Mouse (Mus musculus) adrenal gland, postnatal 14 days (tissue): ENCODE measurements around the gene Immp2l. TPM values are rescaled to one million over a fixed set of nuclear protein-coding genes. Genes with fewer than 3 reads are reported as not detected.
"Not testable (repeated sequence)": the region's sequence is repeated elsewhere in the genome, so short reads cannot be mapped to it uniquely, and the experiment has no call there.

ENCODE experiments used
- DNase-seq: peaks from one replicate; pipeline ENCODE4 v3.0.0; 2021; ENCODE audit warnings: mixed read lengths
- total RNA-seq: library from RNA; stranded (reverse); gene quantifications from 2 replicates; pipeline ENCODE4 v1.2.3, GENCODE M21; 2021

Gene Immp2l
- total RNA-seq, 1 experiment from 2014 or later: 34.1 TPM

DNA sequence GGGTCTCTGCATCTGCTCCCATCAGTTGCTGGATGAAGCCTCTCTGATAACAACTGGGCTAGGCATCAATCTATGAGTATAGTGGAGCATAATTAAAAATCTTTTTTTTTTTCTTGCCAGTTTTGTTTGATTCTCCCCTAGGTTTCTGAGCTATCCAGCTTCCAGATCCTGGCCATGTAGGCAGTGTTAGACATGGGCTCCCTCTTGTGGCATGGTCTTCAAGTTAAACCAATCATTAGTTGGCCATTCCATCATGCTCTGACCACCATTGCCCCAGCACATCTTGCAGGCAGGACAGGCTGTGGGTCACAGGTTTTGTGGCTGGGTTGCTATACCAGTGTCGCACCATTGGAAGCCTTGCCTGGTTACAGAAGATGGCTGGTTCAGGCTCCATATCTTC is 656.3 kb downstream of the Immp2l start:
- peak; percentile 52 for DNase-seq

DNA sequence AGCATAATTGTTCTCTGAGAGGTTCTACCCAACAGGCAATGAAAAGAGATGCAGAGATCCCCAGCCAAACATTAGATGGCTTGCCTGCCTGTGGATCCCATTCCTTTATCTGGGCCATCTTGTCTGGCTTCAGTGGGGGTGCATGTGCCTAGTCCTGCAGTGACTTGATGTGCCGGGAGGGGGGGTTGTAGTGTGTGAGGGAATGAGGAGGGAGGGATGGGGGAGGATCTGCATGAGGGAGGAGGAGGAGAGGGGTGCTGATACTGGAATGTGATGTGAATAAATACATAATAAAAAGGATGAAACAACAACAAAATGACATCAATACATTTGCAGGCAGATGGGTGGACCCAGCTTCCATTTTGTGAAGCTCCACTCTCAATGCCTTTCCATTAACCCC is 658.3 kb downstream of the Immp2l start:
- DNase-seq: no peak

DNA sequence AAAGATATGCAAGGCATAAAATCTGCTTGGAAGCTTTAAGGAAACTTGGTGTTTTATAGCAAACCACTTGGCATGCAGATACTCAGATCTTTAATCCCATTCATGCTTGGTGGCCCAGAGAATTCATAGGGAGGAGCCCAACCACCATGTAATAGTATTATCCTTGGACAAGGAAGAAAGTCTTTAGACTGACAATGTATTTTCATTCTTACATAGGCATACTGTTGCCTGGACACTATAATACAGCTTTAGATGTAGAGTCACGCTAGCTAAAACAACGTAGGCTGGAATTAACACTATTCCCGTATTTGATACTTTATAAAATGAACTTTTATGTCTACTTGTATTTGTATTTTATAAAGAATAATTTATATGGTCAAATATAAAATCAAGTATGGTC is 665.9 kb downstream of the Immp2l start:
- no peak for DNase-seq

DNA sequence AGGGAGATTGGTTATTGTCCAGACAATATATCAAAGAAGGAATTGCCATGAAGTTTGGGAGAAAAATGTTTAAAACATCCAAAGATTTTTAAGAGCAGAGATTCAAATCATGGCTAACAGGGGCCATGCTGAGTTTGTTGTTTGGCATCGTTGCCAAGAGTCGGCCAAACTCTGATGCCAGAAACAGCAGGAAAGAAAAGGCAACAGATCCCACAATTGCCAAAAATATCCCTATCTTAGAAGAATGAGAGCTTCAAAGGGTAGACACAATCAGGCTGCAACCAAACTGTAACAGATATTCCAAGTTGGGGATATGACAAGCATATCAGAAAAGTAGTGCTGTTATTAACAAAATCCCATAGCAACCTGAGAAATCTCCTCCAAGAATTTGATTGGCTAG is 686.7 kb downstream of the Immp2l start:
- no peak for DNase-seq

DNA sequence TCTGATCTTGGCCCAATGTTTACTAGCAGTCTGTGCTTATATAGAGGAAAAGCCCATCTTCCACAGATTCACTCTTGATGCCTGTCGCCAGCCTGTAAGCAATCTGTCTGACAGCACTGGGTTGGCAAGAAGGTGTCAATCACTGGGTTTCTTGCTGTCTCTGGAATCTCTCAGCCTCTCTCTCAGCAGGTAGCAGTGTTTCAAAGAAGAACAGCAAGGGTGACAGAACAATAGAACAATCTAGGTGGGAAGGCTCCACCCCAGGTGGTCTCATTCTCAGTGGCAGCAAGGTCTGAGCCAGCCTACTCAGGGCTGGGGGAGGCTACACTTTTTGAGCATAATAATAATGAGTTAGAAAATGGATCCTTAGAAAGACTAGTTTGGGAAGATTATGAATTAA is 693.1 kb downstream of the Immp2l start:
- no peak for DNase-seq

DNA sequence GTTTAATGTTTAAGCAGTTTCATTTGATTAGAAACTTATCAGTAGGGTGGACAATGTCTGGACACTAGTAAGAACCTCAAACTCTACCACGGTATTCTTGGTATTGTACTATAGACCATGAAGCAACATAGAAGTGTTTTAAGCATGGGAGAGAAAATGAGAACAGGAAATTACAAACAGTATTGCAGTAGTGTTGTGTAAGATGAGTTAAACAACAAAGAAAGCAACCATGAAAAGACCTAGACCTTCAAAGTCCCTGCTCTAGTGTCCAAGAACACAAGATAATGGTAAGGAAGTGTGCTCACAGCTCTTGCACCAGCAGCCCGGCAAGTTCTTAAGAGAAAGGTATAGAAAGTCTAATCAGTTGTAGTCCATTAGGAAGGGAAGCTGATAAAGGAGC is 700.7 kb downstream of the Immp2l start:
- no peak for DNase-seq

DNA sequence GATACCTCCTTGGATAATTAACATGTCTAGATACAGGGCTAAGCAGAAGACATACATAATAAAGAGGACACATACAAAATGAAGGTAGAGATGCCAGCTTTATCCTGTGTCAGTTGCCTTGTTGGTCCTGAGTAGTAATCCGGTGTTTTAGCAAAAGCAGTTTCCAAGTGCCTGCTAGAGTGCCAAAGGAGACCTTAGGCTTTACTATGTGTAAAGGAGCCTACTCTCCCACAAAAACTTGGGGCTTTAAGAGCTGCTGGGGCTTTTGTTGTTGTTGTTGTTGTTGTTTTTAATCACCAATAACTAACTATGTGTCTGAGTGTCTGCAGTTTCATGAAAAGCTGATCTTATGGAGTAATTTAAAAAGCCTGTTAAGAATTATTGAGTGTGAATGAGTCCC is 702.8 kb downstream of the Immp2l start:
- DNase-seq: no peak

DNA sequence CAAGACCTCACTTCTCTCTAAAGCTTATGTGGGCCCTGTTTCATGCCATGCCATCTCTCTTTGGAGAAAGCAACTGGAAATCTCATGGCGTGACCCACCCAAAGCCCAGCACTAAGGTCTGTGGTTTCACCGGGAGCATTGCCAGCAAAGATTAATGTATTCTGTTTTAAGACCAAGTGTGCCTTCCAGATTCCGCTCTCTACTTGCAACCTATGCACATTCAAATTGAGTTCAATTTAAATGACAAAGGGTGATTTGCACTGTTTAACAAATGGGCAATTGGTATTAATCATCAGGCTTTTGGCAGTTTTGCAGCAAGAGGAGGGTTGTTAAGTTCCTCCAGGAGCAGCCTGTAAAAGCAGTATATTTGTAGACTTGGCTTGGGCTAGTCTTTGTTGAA is 703.3 kb downstream of the Immp2l start:
- no peak for DNase-seq

DNA sequence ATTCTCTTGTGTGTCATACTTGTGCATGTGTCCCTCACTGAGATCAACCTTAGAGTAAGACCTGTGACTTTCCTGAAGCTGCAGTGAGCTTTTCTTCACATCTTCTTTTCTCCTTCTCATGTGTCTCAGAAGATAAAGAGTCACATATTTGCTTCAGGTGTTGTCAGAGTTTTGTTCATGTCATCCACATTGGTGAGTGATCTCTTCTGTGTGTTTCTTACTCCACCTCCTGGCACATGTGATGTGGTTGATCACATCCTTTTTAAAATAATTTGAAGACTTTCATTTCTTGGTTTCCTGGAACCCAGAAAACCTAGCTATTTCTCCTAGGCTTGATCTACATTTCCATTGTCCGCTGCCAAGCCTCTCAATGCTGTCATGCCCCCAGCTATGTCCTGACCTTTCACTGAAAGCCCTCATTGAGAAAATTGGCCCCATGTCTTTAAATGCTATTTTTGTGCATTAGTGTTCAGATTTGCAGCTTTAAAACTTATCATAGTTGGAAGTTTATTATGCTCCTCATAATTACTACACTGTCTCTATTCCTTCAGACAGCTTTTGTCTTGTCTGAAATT is 704.0 kb downstream of the Immp2l start:
- DNase-seq: no peak

DNA sequence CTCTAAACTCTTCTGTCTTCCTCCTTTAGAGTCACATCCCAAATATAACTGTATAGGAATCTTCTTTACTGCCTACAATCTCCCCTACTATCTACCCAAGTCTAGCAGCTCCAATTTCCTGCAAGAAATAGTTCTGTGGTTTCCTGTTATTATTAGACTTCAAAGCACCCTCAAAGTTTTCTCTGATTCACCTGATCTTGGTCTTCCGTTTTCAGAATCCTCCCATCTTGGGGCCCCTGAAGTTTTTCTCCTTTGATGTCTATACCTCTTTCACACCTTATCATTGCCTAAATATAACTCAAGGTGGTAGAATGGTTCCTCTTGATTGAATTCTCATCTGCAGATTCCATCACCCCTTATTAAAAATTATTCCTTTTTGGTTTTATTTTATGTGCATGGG is 704.6 kb downstream of the Immp2l start:
- no peak for DNase-seq

DNA sequence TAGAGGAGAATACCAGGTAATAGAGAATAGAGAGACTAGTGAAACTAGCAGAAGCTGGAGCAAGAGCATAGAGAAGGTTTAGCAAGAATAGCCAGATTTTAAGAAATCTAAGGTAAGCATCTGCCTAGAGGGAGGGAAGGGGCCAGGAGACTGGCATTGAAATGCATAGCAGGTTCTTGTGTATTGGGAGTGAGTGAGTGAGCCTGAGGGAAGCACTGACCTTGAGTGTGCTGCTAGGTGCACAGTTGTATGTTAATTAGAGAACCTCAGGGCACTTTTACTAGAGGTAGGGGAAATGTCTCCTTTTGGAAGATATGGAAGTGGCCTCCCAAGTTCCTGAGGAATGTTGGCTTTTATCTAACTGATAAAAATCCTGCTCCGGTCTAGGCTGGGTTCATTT is 705.9 kb downstream of the Immp2l start:
- DNase-seq: no peak

DNA sequence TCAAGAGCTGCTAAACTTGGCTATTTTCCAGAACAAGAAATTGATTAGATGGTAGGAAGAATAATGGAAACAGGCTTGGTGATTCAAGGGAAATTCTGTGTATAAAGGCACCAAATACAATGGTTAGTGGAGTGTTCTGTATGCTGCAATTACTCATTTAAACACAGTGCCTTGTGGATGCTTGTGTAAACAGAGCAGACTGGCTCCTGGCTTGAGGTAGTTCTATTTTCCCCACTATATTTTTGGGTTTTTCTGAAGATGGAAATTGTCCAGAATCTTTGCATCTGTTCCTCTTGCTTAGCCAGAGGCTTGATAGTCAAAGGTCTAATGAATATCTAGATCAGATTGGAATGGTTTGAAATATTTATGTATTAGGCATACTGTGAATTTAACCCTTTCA is 709.3 kb downstream of the Immp2l start:
- no peak for DNase-seq

DNA sequence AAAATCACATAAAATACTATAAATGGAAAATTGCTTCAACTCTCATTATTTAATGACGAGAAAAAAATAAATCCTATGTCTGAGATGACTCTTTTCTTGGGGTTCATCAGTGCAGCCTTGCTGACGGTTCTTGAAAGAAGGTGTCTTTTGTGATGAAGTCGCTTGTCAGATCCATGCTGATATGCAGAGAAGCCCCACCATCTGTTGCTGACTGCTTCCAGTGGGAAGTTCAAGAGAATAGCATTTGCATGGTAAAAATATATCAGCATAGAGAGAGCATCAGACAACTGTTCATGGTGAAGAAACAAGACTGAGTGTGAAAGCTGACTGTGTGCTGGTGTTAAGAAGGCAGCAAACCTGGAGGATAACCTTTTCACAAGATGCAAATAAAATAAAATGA is 719.0 kb downstream of the Immp2l start:
- DNase-seq: no peak

DNA sequence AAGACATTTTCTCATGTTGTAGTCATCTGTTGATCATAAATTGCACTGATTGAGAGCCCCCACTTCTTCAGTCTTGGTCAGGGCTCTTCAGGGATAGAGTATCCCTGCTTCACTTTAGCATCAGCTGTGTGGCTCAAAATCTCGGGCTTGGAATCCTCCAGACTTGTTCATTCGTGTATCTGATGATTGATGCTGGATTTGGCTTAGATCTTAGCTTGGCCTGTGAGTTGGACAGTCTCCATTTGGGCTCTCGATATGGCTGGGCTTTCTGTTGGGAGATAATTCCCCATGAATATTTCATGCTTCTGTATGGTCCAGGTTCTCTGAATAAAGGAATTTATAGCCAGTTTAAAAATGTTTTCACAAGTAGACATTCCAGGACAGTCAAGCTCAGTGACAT is 739.5 kb downstream of the Immp2l start:
- DNase-seq: no peak

DNA sequence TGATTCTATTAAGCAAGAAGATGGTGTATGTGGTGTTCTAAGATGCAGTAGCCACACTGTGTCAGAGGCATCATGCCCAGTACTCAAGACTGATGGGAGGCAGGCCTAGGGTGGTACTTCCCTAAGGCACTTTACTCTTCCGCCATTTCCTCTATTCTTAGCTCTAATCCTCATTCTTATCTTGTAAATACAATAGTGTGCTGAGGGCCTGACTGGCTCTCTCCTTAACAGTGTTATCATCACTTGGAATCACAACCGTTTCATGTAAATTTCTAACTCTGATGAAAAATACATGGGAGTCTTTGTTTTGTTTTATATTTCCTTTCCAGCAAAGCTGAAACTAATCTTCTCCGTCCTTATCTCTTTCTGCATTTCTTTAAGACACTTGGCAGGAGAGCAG is 750.1 kb downstream of the Immp2l start:
- no peak for DNase-seq

DNA sequence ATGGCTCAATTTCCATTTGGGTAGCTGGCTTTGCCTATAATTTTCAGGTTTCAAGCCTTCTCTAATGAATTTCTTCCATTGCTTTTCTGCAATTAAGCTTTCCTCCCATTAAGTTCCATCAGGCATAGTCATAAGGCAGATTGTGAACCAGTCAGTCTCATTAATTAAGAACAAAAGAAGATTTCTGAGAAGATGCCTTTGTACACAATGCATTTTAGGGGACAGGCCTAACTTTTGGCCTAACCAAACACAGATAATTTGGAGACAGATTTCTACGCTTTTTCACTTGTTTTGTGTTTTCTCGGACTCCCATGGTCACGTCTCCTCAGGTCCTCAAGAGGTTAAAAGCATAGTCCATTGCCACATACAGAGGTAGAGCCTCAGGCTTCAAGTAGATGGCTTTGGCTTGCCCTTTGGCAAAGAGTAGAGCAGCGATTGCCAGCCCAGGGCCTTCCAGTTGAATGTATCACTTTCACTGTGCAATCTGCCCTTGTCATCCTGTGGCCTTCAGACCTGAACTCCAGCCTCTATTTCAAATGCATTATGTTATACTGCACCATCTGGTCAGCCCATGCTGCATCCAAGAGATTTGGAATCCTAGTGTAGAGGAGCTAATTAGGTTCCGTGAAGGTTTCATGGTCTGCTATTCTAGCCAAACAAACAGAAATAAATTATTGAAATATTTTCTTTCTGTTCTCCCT is 750.9 kb downstream of the Immp2l start:
- peak; percentile 56 for DNase-seq

DNA sequence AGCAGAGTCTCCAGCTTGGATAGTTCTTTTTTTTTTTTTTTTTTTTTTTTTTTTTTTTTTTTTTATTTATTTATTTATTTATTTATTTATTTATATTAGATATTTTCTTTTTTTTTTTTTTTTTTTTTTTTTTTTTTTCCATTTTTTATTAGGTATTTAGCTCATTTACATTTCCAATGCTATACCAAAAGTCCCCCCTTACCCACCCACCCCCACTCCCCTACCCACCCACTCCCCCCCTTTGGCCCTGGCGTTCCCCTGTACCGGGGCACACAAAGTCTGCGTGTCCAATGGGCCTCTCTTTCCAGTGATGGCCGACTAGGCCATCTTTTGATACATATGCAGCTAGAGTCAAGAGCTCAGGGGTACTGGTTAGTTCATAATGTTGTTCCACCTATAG is 753.9 kb downstream of the Immp2l start:
- not testable (repeated sequence) for DNase-seq

DNA sequence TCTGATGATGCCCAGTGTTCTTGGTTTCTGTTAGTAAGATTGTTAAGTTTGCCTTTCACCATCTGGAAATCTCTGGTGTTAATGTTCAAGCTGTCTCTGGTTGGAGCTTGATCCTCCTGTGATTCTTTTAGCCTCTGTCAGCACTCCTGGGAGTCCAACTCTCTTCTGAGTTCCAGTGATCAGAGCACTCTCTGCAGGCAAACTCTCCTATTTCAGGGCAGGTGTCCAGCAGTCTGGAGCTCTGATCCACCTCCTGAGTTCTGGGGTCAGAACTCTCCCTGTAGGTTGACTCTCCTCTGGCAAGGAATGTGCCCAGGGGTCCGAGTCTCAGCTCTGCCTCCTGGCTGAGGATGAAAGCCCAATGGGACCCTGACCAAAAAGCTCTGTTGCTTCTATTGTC is 769.8 kb downstream of the Immp2l start:
- not testable (repeated sequence) for DNase-seq

DNA sequence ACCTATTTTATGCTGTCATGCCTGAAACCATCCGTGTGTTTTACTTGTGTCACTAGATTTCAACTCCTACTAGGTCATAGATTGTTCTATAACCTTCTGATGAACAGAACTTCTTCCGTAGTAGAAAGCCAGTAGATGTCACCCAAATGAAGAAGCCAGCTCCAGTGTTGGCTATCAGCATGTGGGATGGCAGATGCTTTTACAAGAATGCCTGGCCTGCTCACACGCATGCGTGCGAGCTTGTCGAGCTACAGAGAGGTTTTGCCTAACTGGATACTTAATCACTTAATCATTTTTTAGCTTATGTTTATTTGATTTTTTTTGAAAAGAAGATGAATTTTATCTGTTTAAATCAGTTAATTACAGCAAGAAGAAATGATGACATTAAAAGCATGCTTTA is 805.6 kb downstream of the Immp2l start:
- no peak for DNase-seq

DNA sequence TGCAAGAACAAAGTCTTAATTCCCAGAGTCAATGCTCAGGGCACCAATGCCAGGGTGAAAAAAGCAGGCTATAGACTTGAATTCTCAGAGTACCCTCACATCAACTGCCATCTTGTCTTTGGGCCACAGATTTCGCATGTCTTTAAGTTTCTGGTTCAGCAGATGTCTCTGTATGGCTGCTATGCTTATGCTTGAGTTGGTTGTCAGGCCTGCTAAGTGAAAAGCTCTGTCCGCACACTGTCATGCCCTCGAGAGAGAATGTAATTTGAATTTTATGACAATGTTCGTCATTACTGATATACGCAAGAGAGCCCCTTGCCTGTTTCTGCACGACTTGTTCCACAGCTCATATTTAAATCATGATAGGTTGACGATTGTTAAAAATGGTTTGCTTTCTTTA is 807.8 kb downstream of the Immp2l start:
- DNase-seq: no peak

DNA sequence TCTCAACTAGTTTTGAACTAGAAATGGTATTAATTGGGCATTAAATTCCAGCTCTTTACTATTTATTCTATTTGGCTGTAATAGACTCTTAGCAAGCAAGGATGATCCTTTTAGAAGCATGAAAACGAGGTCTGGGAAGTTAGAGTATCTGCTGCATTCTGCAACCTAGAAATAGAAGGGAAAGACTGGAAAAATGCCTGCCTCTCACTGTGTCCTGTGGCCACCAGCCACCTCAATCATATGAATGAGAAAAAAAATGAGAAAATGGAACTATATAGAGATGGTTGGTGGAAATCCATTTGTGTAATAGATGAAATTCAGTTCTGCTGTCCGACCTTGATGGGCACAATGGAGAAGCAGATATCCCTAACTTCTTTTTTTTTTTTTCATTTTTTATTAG is 810.8 kb downstream of the Immp2l start:
- DNase-seq: no peak

DNA sequence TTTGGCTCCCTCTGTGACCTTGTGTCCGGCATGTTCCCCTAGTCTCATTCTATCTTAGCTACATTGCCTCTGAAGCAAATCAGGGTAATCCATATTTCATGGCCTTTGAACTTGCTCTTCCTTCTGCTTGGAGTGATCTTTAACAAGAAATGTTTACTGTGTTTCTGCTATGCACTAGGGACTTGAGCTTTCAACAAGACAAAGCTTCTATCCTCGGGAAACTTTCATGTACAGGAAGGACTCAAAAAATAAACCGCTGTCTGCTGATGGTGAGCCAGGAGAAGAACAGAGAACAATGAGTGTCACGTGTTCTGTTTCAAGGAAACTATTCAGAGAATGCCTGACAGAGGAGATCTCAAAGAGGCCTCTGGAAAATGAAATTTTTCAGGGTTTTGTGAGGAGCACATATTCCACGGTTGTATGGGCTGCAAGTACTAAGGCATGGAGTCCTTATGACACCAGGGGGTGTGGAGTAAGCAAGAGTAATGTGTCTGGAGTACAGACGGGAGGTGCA is 814.5 kb downstream of the Immp2l start:
- no peak for DNase-seq

DNA sequence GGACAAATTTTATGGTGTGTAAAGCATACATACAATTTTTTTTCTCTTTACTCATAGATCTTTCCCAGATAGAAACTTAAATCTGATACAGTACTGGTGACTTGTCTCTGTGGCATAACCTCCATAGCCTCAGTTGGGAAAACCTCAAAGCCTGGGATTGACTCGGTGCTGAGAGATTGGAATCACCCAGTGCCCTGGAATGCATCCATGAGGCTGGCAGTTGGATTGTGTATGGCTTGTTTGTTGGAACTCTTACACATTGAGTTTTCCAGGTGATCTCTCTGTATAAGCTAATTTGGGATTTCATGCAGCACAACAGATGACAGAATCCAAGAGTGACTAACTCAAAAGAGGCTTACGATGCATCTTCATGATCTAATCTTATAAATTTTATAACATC is 815.4 kb downstream of the Immp2l start:
- DNase-seq: no peak

DNA sequence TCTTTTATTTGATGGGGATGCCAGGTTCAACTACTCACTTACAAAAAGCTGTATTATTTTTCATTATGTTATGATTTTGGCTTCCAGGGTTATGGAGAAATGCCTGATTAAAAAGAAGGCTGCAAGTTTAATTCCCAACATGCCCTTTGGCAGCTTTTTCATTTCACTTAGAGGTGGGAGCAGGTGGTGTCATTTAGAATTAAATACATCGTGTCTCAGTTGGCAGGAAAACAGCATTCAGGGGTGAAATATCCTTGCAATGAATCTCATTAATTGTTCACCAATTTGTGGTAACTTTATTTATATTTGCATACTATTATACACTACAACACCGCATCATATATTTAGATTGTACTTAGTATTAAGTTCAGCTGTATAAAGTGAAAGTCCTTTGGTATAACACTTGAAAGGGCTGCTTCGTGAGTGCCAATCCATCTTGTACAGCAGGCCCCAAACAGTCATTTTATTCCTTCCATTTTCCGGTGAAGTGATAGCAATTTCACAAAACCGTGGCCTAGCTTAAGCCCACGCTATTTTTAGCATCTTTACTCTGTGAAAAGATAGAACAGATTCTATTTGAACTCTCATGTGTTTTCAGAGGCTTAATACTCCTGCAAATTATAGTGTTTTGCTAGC is 818.9 kb downstream of the Immp2l start:
- no peak for DNase-seq
